Mouse (Mus musculus) heart, embryonic 14.5 days (tissue): ENCODE results near the gene Pus10. TPM values are rescaled to one million over a fixed set of nuclear protein-coding genes. Genes with fewer than 3 reads are reported as not detected.

Source experiments
- ATAC-seq: fragments of 200-750 bp; cut with Nextera tagmentation; 2 replicates; pipeline ENCODE4 v1.8.0; 2017; ENCODE audit warnings: low read depth, moderate TSS enrichment; ENCODE audit not compliant: insufficient number of reproducible peaks, insufficient read depth, low FRiP score
- H3K27ac ChIP-seq, 2 experiments: fragments of 200-500 bp in 1 of 2; fragments of 300-500 bp in 1 of 2; sonication (generic) in 1 of 2; replicated peaks in 1 of 2; 2 replicates each; pipeline ENCODE4 v1.5.1; 2012 to 2014; ENCODE audit warnings: low read depth in 2 of 2, low read length in 2 of 2, control low read depth in 1 of 2, mild to moderate bottlenecking in 1 of 2, mixed read lengths in 1 of 2; ENCODE audit not compliant: control insufficient read depth in 1 of 2, insufficient read depth in 1 of 2
- H3K27me3 ChIP-seq: fragments of 300-500 bp; sonication (generic); 2 replicates; pipeline ENCODE4 v1.6.1; 2014; ENCODE audit warnings: mild to moderate bottlenecking, low read length, control low read depth; ENCODE audit not compliant: control insufficient read depth, insufficient read depth
- H3K36me3 ChIP-seq: fragments of 300-500 bp; sonication (generic); 2 replicates; pipeline ENCODE4 v1.6.1; 2014; ENCODE audit warnings: mild to moderate bottlenecking, control low read depth, low read length, mixed read lengths; ENCODE audit not compliant: control insufficient read depth, insufficient read depth
- H3K4me1 ChIP-seq, 2 experiments: fragments of 200-500 bp in 1 of 2; fragments of 300-500 bp in 1 of 2; sonication (generic) in 1 of 2; 2 replicates each; pipeline ENCODE4 v1.6.1; 2012 to 2014; ENCODE audit warnings: low read length in 2 of 2, control low read depth in 1 of 2, mixed read lengths in 1 of 2; ENCODE audit not compliant: control insufficient read depth in 2 of 2, insufficient read depth in 2 of 2
- H3K4me2 ChIP-seq: fragments of 300-500 bp; sonication (generic); 2 replicates; pipeline ENCODE4 v1.6.1; 2014; ENCODE audit warnings: mild to moderate bottlenecking, low read length
- H3K4me3 ChIP-seq, 2 experiments: fragments of 200-500 bp in 1 of 2; fragments of 300-500 bp in 1 of 2; sonication (generic) in 1 of 2; 2 replicates each; pipeline ENCODE4 v1.5.1; 2012 to 2014; ENCODE audit warnings: low read length in 2 of 2, mild to moderate bottlenecking in 2 of 2, control low read depth in 1 of 2, low read depth in 1 of 2, moderate library complexity in 1 of 2; ENCODE audit not compliant: control insufficient read depth in 1 of 2, insufficient read depth in 1 of 2
- H3K9ac ChIP-seq: fragments of 300-500 bp; sonication (generic); 2 replicates; pipeline ENCODE4 v1.6.1; 2014; ENCODE audit warnings: mild to moderate bottlenecking, low read length
- H3K9me3 ChIP-seq: fragments of 300-500 bp; sonication (generic); 2 replicates; pipeline ENCODE4 v1.6.1; 2016; ENCODE audit warnings: low read length, control low read depth; ENCODE audit not compliant: control insufficient read depth
- WGBS: fragments of 180-500 bp; shearing (Covaris S2); extraction: QIAGEN DNeasy Blood & Tissue Kit; methylation state at CpG from one replicate; pipeline ENCODE4 v1.1.7; 2014; 5-methylcytosine and 5-hydroxymethylcytosine counted together
- polyA plus RNA-seq: library from polyadenylated mRNA; unstranded; fragments of >200 nt; fragmentation: Nextera tagmentation; extraction: Ambion mirVana; gene quantifications from 2 replicates; pipeline ENCODE4 v1.2.1, GENCODE M21; 2014

Pus10 gene
- polyA plus RNA-seq, 1 experiment from 2014 or later = 11.8 TPM

GRCm38 (mm10) chr11:23722326-23722725 lies 56.9 kb downstream of the Pus10 start:
- no peak for ATAC-seq
- H3K4me3 ChIP-seq = no peak overlapping the region
- peaks cover 86% of the 10 kb centered on the region for H3K36me3 ChIP-seq
- no peak overlapping the region for H3K9ac ChIP-seq
- no peak overlapping the region for H3K4me2 ChIP-seq
- H3K27ac ChIP-seq = no peak overlapping the region
- H3K27me3 ChIP-seq = no peaks in the 10 kb centered on the region
- H3K4me1 ChIP-seq = no peaks in the 10 kb centered on the region
- H3K9me3 ChIP-seq = no peaks in the 10 kb centered on the region
- 79% methylated on average over 2 of the region's 2 CpGs for WGBS

- H3K27ac ChIP-seq = no peak overlapping the region
- no peaks in the 10 kb centered on the region for H3K27me3 ChIP-seq
- 86% methylated on average over 2 of the region's 2 CpGs for WGBS
- ATAC-seq = no peak
- no peak overlapping the region for H3K4me3 ChIP-seq
- H3K9ac ChIP-seq = no peak overlapping the region
- H3K9me3 ChIP-seq = no peaks in the 10 kb centered on the region
- H3K36me3 ChIP-seq = peaks cover 79% of the 10 kb centered on the region
- no peak overlapping the region for H3K4me2 ChIP-seq
- H3K4me1 ChIP-seq = no peaks in the 10 kb centered on the region
These were observed 60.4 kb downstream of the Pus10 start for GRCm38 (mm10) chr11:23725850-23726249.

DNA sequence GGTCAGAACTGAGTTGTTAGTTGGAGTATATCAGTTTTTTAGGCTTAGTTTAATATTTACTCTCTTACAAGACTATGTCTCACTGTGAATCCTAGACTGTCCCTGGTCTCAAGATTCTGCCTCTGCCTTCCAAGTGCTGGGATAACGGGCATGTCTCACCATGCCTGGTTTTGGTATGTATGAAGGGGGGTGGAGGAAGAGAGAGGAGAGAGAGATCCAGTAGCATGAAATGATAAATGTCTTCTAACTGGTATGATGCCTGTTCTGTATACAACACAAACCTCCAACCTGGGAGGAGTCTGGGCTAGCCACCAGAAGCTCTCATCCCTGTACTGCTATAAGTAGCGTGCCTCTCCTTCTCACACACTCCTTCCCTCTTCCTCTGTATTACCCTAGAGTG lies 61.0 kb downstream of the Pus10 start:
- no peaks in the 10 kb centered on the region for H3K9me3 ChIP-seq
- no peak for ATAC-seq
- no peak overlapping the region for H3K4me3 ChIP-seq
- H3K27me3 ChIP-seq = no peaks in the 10 kb centered on the region
- H3K27ac ChIP-seq = no peak overlapping the region
- no peaks in the 10 kb centered on the region for H3K4me1 ChIP-seq
- H3K4me2 ChIP-seq = no peak overlapping the region
- H3K36me3 ChIP-seq = peaks cover 79% of the 10 kb centered on the region
- no peak overlapping the region for H3K9ac ChIP-seq
- WGBS = 86% methylated on average over 2 of the region's 2 CpGs

DNA sequence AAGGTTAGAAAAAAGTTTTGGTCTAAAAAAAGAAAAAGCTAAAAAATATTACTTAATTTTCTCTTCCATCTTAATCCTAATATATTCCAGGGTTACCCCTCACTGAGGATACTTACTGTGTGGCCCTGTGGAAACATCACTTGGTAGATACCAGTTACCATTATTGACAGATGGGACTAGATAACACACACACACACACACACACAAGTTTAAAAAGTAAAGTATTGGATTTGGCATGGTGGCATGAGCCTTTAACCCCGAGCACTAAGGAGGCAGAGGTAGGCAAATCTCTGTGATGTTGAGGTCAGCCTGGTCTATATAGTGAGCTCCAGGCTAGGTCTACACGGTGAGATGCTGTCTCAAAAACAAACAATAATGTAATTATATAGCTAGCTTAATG lies 62.7 kb downstream of the Pus10 start:
- 94% methylated on average over 2 of the region's 2 CpGs for WGBS
- Histone ChIP-seq H3K36me3 (peaks cover 85% of the 10 kb centered on the region), H3K4me3 (no peak overlapping the region), H3K9me3 (no peaks in the 10 kb centered on the region), H3K27me3 (no peaks in the 10 kb centered on the region), H3K4me2 (no peak overlapping the region), H3K4me1 (no peaks in the 10 kb centered on the region), H3K9ac (no peak overlapping the region), H3K27ac (no peak overlapping the region)
- no peak for ATAC-seq

- no peaks in the 10 kb centered on the region for H3K27me3 ChIP-seq
- H3K4me3 ChIP-seq = no peak overlapping the region
- no peaks in the 10 kb centered on the region; a peak in 1 of 4 replicates for H3K4me1 ChIP-seq
- H3K36me3 ChIP-seq = peaks cover 73% of the 10 kb centered on the region
- H3K27ac ChIP-seq = no peak overlapping the region
- H3K4me2 ChIP-seq = no peak overlapping the region
- H3K9ac ChIP-seq = no peak overlapping the region
- no peak for ATAC-seq
- H3K9me3 ChIP-seq = no peaks in the 10 kb centered on the region
- WGBS = 78% methylated on average over 4 of the region's 4 CpGs
These were observed 64.6 kb downstream of the Pus10 start for GRCm38 (mm10) chr11:23730120-23730519.

DNA sequence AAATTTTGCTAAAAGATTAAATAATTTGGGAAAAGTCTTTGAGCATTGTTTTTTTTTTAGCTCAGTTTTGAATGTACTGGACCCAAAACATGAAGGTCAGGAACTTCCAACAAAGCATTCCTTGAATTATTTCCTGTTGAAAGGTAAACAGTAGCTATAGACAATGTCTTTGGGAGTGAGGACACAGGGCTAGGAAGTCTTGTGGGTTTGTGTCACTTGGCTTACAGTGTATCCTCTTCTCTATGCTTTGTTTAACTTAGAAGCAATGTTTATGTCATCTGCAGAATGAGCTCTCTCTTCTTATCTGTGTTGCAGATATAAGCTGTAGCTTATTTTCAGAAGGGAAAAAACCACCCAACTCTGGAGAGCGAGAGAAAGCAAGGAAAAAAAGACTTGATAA lies 67.4 kb downstream of the Pus10 start:
- peaks cover 48% of the 10 kb centered on the region for H3K36me3 ChIP-seq
- H3K4me2 ChIP-seq = no peak overlapping the region
- no peak for ATAC-seq

GRCm38 (mm10) chr11:23734749-23735286 lies 69.3 kb downstream of the Pus10 start:
- H3K4me2 ChIP-seq = no peak overlapping the region
- no peaks in the 10 kb centered on the region for H3K27me3 ChIP-seq
- H3K9ac ChIP-seq = no peak overlapping the region
- H3K27ac ChIP-seq = no peak overlapping the region
- H3K4me3 ChIP-seq = no peak overlapping the region
- 90% methylated on average over 6 of the region's 6 CpGs for WGBS
- H3K36me3 ChIP-seq = peaks cover 33% of the 10 kb centered on the region
- H3K9me3 ChIP-seq = no peaks in the 10 kb centered on the region
- no peak for ATAC-seq
- H3K4me1 ChIP-seq = no peaks in the 10 kb centered on the region; a peak in 1 of 4 replicates

More for the DNA sequence above, 67.4 kb downstream of the Pus10 start:
- 48% methylated on average over 1 of the region's 1 CpGs for WGBS
- no peaks in the 10 kb centered on the region for H3K9me3 ChIP-seq
- no peaks in the 10 kb centered on the region; a peak in 1 of 4 replicates for H3K4me1 ChIP-seq
- no peaks in the 10 kb centered on the region for H3K27me3 ChIP-seq
- H3K4me3 ChIP-seq = no peak overlapping the region
- no peak overlapping the region for H3K27ac ChIP-seq
- H3K9ac ChIP-seq = no peak overlapping the region

- Histone ChIP-seq H3K4me2 (no peak overlapping the region), H3K4me3 (no peak overlapping the region), H3K4me1 (no peaks in the 10 kb centered on the region; a peak in 1 of 4 replicates), H3K27ac (no peak overlapping the region), H3K36me3 (peaks cover 36% of the 10 kb centered on the region), H3K27me3 (no peaks in the 10 kb centered on the region), H3K9ac (no peak overlapping the region), H3K9me3 (no peaks in the 10 kb centered on the region)
- no peak for ATAC-seq
These were observed 70.5 kb downstream of the Pus10 start for GRCm38 (mm10) chr11:23735820-23736470.
